Mouse (Mus musculus): Measurements from ENCODE around the gene AW549877. TPM values are rescaled to one million over a fixed set of nuclear protein-coding genes. Genes with fewer than 3 reads are reported as not detected.
A peak's percentile ranks its signal among the peaks of the same experiment; 100 is the strongest.

AW549877 gene
- polyA plus RNA-seq (2012; rRNA removed): 42.5 and 46.5 TPM in 2 replicates

GRCm38 (mm10) chr15:3995448-3996266 is at the start of gene AW549877:
Gene AW549877 (minus strand): TSS chr15:3995744.
- DNase-seq (ENCODE audit: extremely low spot score in 1 of 2, low spot score in 1 of 2): peak; percentile 96 to 97

- peak in 1 of 2 experiments; percentile 60 for DNase-seq (ENCODE audit: extremely low spot score in 1 of 2, low spot score in 1 of 2)
Measured at GRCm38 (mm10) chr15:4043032-4043471, 47.5 kb upstream of the AW549877 start.

GRCm38 (mm10) chr15:4042423-4042822 is 46.9 kb upstream of the AW549877 start:
- no peak for DNase-seq (ENCODE audit: extremely low spot score in 1 of 2, low spot score in 1 of 2)

- no peak for DNase-seq (ENCODE audit: extremely low spot score in 1 of 2, low spot score in 1 of 2)
Measured at GRCm38 (mm10) chr15:4033168-4034004, 37.8 kb upstream of the AW549877 start.

- DNase-seq (ENCODE audit: extremely low spot score in 1 of 2, low spot score in 1 of 2): no peak
Measured at GRCm38 (mm10) chr15:4028960-4029359, 33.4 kb upstream of the AW549877 start.

- DNase-seq (ENCODE audit: extremely low spot score in 1 of 2, low spot score in 1 of 2): no peak
Measured at GRCm38 (mm10) chr15:4028411-4028700, 32.8 kb upstream of the AW549877 start.

- peak in 1 of 2 experiments; percentile 26 for DNase-seq (ENCODE audit: extremely low spot score in 1 of 2, low spot score in 1 of 2)
Measured at GRCm38 (mm10) chr15:4027671-4028410, 32.3 kb upstream of the AW549877 start.

GRCm38 (mm10) chr15:4026831-4027584 is 31.5 kb upstream of the AW549877 start:
- DNase-seq (ENCODE audit: extremely low spot score in 1 of 2, low spot score in 1 of 2): peak; percentile 69 to 90

- DNase-seq (ENCODE audit: extremely low spot score in 1 of 2, low spot score in 1 of 2): peak; percentile 92 to 93
Measured at GRCm38 (mm10) chr15:4026231-4026773, 30.8 kb upstream of the AW549877 start, which contains the start of gene Oxct1. Gene Oxct1 (plus strand): TSS chr15:4026383.

GRCm38 (mm10) chr15:4025508-4025904 is 30.0 kb upstream of the AW549877 start:
- DNase-seq (ENCODE audit: extremely low spot score in 1 of 2, low spot score in 1 of 2): no peak

- DNase-seq (ENCODE audit: extremely low spot score in 1 of 2, low spot score in 1 of 2): no peak
Measured at GRCm38 (mm10) chr15:4024726-4025507, 29.4 kb upstream of the AW549877 start.

- no peak for DNase-seq (ENCODE audit: extremely low spot score in 1 of 2, low spot score in 1 of 2)
Measured at GRCm38 (mm10) chr15:4023747-4024146, 28.2 kb upstream of the AW549877 start.

- no peak for DNase-seq (ENCODE audit: extremely low spot score in 1 of 2, low spot score in 1 of 2)
Measured at GRCm38 (mm10) chr15:4020711-4021110, 25.2 kb upstream of the AW549877 start.

GRCm38 (mm10) chr15:4013873-4014272 is 18.3 kb upstream of the AW549877 start:
- no peak for DNase-seq (ENCODE audit: extremely low spot score in 1 of 2, low spot score in 1 of 2)

- DNase-seq (ENCODE audit: extremely low spot score in 1 of 2, low spot score in 1 of 2): no peak
Measured at GRCm38 (mm10) chr15:4000536-4000935, 5.0 kb upstream of the AW549877 start.

- DNase-seq (ENCODE audit: extremely low spot score in 1 of 2, low spot score in 1 of 2): no peak
Measured at GRCm38 (mm10) chr15:3999144-3999543, 3.6 kb upstream of the AW549877 start.

- no peak for DNase-seq (ENCODE audit: extremely low spot score in 1 of 2, low spot score in 1 of 2)
Measured at GRCm38 (mm10) chr15:3996267-3997010, 895 bp upstream of the AW549877 start.

GRCm38 (mm10) chr15:3994852-3995447 is 594 bp downstream of the AW549877 start:
- no peak for DNase-seq (ENCODE audit: extremely low spot score in 1 of 2, low spot score in 1 of 2)

Data from frontal cortex, adult 2 months (tissue).